Mouse (Mus musculus): ENCODE measurements around the gene Pak4.

GRCm38 (mm10) chr7:28573236-28573635 is 24.7 kb downstream of the Pak4 start:
- TF ChIP-seq CTCF (IDR thresholded peaks at IDR 0.05; ENCODE audit: borderline replicate concordance, extremely low read depth, insufficient read depth, insufficient read length) (no peak), POLR2A (IDR thresholded peaks at IDR 0.05; ENCODE audit: borderline replicate concordance, extremely low read depth, insufficient read depth, insufficient read length, poor library complexity, severe bottlenecking) (no peak)

Measured in brain, embryonic 14.5 days (tissue).